Mouse (Mus musculus): Measurements from ENCODE around the gene Gm10220. TPM values are rescaled to one million over a fixed set of nuclear protein-coding genes. Genes with fewer than 3 reads are reported as not detected.

Gene Gm10220
- not detected in 2 replicates for polyA plus RNA-seq (2012; rRNA removed)

GRCm38 (mm10) chr5:26121321-26121720, at the start of gene Gm10220:
Gene Gm10220 (minus strand): TSS chr5:26121421.

GRCm38 (mm10) chr5:26105262-26105661, 16.0 kb downstream of the Gm10220 start, which contains the start of gene 5031410I06Rik:
Gene 5031410I06Rik (minus strand): TSS chr5:26105362.

GRCm38 (mm10) chr5:26089191-26089590, 32.0 kb downstream of the Gm10220 start, which contains the start of gene Gm10471:
Gene Gm10471 (minus strand): TSS chr5:26089291.

Other genes starting within 250 kb of the Gm10220 start
- not detected in 2 replicates for gene Gm21663, start 179.0 kb downstream of the Gm10220 start, polyA plus RNA-seq (2012; rRNA removed)
- gene Gm21671, start 167.0 kb downstream of the Gm10220 start, polyA plus RNA-seq (2012; rRNA removed): not detected in 2 replicates
- not detected in 2 replicates for gene Gm21680, start 148.8 kb downstream of the Gm10220 start, polyA plus RNA-seq (2012; rRNA removed)
- not detected in 2 replicates for gene Gm21698, start 132.8 kb downstream of the Gm10220 start, polyA plus RNA-seq (2012; rRNA removed)
- not detected in 2 replicates for gene Gm1979, start 116.6 kb downstream of the Gm10220 start, polyA plus RNA-seq (2012; rRNA removed)
- not detected in 2 replicates for gene Gm5862, start 98.5 kb downstream of the Gm10220 start, polyA plus RNA-seq (2012; rRNA removed)
- gene Speer4a, start 81.9 kb downstream of the Gm10220 start, polyA plus RNA-seq (2012; rRNA removed): 0.02 TPM in 1 of 2 replicates, not detected in the other
- gene Gm7347, start 62.8 kb downstream of the Gm10220 start, polyA plus RNA-seq (2012; rRNA removed): not detected in 2 replicates
- not detected in 2 replicates for gene Gm10471, start 32.1 kb downstream of the Gm10220 start, polyA plus RNA-seq (2012; rRNA removed)
- not detected in 2 replicates for gene 5031410I06Rik, start 16.1 kb downstream of the Gm10220 start, polyA plus RNA-seq (2012; rRNA removed)
- 0.05 TPM in 1 of 2 replicates, not detected in the other for gene Gm7361, start 136.3 kb upstream of the Gm10220 start, polyA plus RNA-seq (2012; rRNA removed)

Measured in central nervous system, embryonic 11.5 days (tissue).